Mouse (Mus musculus): ENCODE measurements around the gene Map4k1.

- TF ChIP-seq CTCF (IDR thresholded peaks at IDR 0.05; ENCODE audit: control insufficient read depth, insufficient read depth, insufficient replicate concordance, low read depth, low read length) (no peak), POLR2A (IDR thresholded peaks at IDR 0.05; ENCODE audit: control insufficient read depth, low read depth, low read length) (no peak)
Measured at GRCm38 (mm10) chr7:29017222-29017621, 35.4 kb downstream of the Map4k1 start.

Measured in testis, adult 2 months (tissue).